Mouse (Mus musculus) C2C12 (cell line): ENCODE data around the gene Dhfr.

Experiments
- CEBPB ChIP-seq: IDR thresholded peaks from one replicate; pipeline ENCODE4 v1.6.1; 2011; ENCODE audit warnings: low read depth, mild to moderate bottlenecking, control low read depth, moderate library complexity
- CTCF ChIP-seq: IDR thresholded peaks from one replicate; pipeline ENCODE4 v1.5.1; 2011; ENCODE audit not compliant: control insufficient read depth, insufficient read depth, insufficient read length
- FOSL1 ChIP-seq: IDR thresholded peaks from one replicate; pipeline ENCODE4 v1.8.0; 2011; ENCODE audit warnings: mild to moderate bottlenecking, low read length; ENCODE audit not compliant: poor library complexity, insufficient read depth, severe bottlenecking
- MAX ChIP-seq: IDR thresholded peaks from one replicate; pipeline ENCODE4 v1.6.1; 2011; ENCODE audit warnings: mild to moderate bottlenecking, control low read depth
- MYOD1 ChIP-seq: IDR thresholded peaks from one replicate; pipeline ENCODE4 v1.6.1; 2011; ENCODE audit warnings: low read depth; ENCODE audit not compliant: control insufficient read depth, insufficient read length
- MYOG ChIP-seq: IDR thresholded peaks from one replicate; pipeline ENCODE4 v1.6.1; 2011; ENCODE audit not compliant: control insufficient read depth, insufficient read length; ENCODE audit errors: extremely low read depth
- USF1 ChIP-seq: IDR thresholded peaks from one replicate; pipeline ENCODE4 v1.6.1; 2011; ENCODE audit warnings: low read depth, mild to moderate bottlenecking, control low read depth, moderate library complexity

DNA sequence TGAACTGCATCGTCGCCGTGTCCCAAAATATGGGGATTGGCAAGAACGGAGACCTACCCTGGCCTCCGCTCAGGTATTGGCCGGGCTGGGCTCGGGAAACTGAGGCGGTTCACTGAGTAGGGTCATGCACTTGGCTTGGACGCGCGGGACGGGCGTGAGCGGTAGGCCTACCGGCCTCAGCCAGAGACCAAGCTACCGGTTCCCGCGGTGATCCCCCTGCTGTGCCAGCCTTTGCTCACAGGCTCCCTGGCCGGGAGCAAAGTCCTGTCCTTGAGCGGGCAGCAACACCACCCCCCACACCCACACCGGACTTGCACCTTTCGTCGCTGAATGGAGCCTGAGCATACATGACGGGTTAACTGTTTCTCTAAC lies 732 bp downstream of the Dhfr start:
- TF ChIP-seq MYOG (no peak), CTCF (no peak), USF1 (no peak), MYOD1 (no peak), CEBPB (no peak), MAX (no peak), FOSL1 (no peak)
